Mouse (Mus musculus) testis, adult 2 months (tissue): Measurements from ENCODE around the gene Acta2.

Experiments used
- CTCF ChIP-seq: fragments of 200-500 bp; IDR thresholded peaks from 2 replicates; pipeline ENCODE4 v1.5.1; 2012; ENCODE audit warnings: low read depth, mild to moderate bottlenecking, inconsistent platforms, low read length, moderate library complexity; ENCODE audit not compliant: control insufficient read depth, insufficient read depth, insufficient replicate concordance
- POLR2A ChIP-seq: fragments of 200-500 bp; IDR thresholded peaks from 2 replicates; pipeline ENCODE4 v1.6.1; 2012; ENCODE audit warnings: low read depth, mild to moderate bottlenecking, inconsistent platforms, low read length, moderate library complexity; ENCODE audit not compliant: control insufficient read depth

GRCm38 (mm10) chr19:34273073-34273472 is 17.7 kb upstream of the Acta2 start:
- TF ChIP-seq CTCF (no peak), POLR2A (no peak)
